Mouse (Mus musculus) ovary, postnatal 14 days (tissue): ENCODE results near the gene Tmem110.
A peak's percentile ranks its signal among the peaks of the same experiment; 100 is the strongest.

ENCODE experiments used
- DNase-seq: peaks from one replicate; pipeline ENCODE4 v3.0.0; 2022; ENCODE audit warnings: low spot score

The Tmem110 gene

GRCm38 (mm10) chr14:30904307-30904706 is 78.9 kb downstream of the Tmem110 start:
- no peak for DNase-seq

- no peak for DNase-seq
Measured at GRCm38 (mm10) chr14:30906001-30906400, 80.6 kb downstream of the Tmem110 start.

- no peak for DNase-seq
Measured at GRCm38 (mm10) chr14:30907814-30908265, 82.5 kb downstream of the Tmem110 start.

GRCm38 (mm10) chr14:30911141-30911540 is 85.8 kb downstream of the Tmem110 start:
- no peak for DNase-seq

GRCm38 (mm10) chr14:30912641-30913040 is 87.3 kb downstream of the Tmem110 start:
- DNase-seq: no peak

- DNase-seq: peak; percentile 12
Measured at GRCm38 (mm10) chr14:30913404-30913803, 88.0 kb downstream of the Tmem110 start.

GRCm38 (mm10) chr14:30916516-30916915 is 91.1 kb downstream of the Tmem110 start:
- no peak for DNase-seq

- DNase-seq: no peak
Measured at GRCm38 (mm10) chr14:30922053-30922670, 96.8 kb downstream of the Tmem110 start.

GRCm38 (mm10) chr14:30923375-30924105 is 98.2 kb downstream of the Tmem110 start, which contains the start of gene Itih3:
Itih3 (minus strand) TSS chr14:30923760.
- DNase-seq: no peak

GRCm38 (mm10) chr14:30925492-30925891 is 100.1 kb downstream of the Tmem110 start:
- DNase-seq: no peak
